Mouse (Mus musculus) small intestine, adult 2 months (tissue): ENCODE results near the gene Pola1.

ENCODE experiments used
- CTCF ChIP-seq: fragments of 200-500 bp; IDR thresholded peaks from 2 replicates; pipeline ENCODE4 v1.5.1; 2012; ENCODE audit warnings: low read depth, mild to moderate bottlenecking, control low read depth, inconsistent platforms, low read length, moderate library complexity, mixed read lengths; ENCODE audit not compliant: insufficient replicate concordance, insufficient read length; ENCODE audit errors: extremely low read depth
- POLR2A ChIP-seq: fragments of 200-500 bp; IDR thresholded peaks from 2 replicates; pipeline ENCODE4 v1.6.1; 2012; ENCODE audit warnings: low read depth, mild to moderate bottlenecking, control low read depth, inconsistent platforms, low read length, moderate library complexity

- TF ChIP-seq CTCF: no peak
- TF ChIP-seq POLR2A: no peak
Measured at GRCm38 (mm10) chrX:93644022-93644421, 12.1 kb upstream of the Pola1 start.
